Mouse (Mus musculus): Measurements from ENCODE around the gene Gm11627. TPM values are rescaled to one million over a fixed set of nuclear protein-coding genes. Genes with fewer than 3 reads are reported as not detected.
"Not testable (repeated sequence)": the region's sequence is repeated elsewhere in the genome, so short reads cannot be mapped to it uniquely, and the experiment has no call there.

Gene Gm11627
- polyA plus RNA-seq, 1 experiment: not detected

- no peak overlapping the region for H3K27ac ChIP-seq (ENCODE audit: control insufficient read depth, insufficient read depth, low read depth, low read length, poor library complexity)
- H3K4me1 ChIP-seq (ENCODE audit: control insufficient read depth, insufficient read depth, low read length): no peaks in the 10 kb centered on the region
- 68% methylated on average over 9 of the region's 9 CpGs for WGBS
- TF ChIP-seq CTCF (IDR thresholded peaks at IDR 0.05; ENCODE audit: control insufficient read depth, insufficient read depth, low read length) (no peak), POLR2A (IDR thresholded peaks at IDR 0.05; ENCODE audit: borderline replicate concordance, control insufficient read depth, low read depth, low read length) (no peak)
- no peak overlapping the region for H3K4me3 ChIP-seq (replicated peaks; ENCODE audit: control insufficient read depth, low read depth, low read length)
Observed at GRCm38 (mm10) chr11:102610675-102611316, 31.5 kb upstream of the Gm11627 start.

- TF ChIP-seq CTCF (IDR thresholded peaks at IDR 0.05; ENCODE audit: control insufficient read depth, insufficient read depth, low read length): no peak
- TF ChIP-seq POLR2A (IDR thresholded peaks at IDR 0.05; ENCODE audit: borderline replicate concordance, control insufficient read depth, low read depth, low read length): no peak
- WGBS: 73% methylated on average over 4 of the region's 4 CpGs
- no peak overlapping the region for H3K27ac ChIP-seq (ENCODE audit: control insufficient read depth, insufficient read depth, low read depth, low read length, poor library complexity)
- H3K4me1 ChIP-seq (ENCODE audit: control insufficient read depth, insufficient read depth, low read length): no peaks in the 10 kb centered on the region
- no peak overlapping the region for H3K4me3 ChIP-seq (replicated peaks; ENCODE audit: control insufficient read depth, low read depth, low read length)
Observed at GRCm38 (mm10) chr11:102610260-102610659, 31.0 kb upstream of the Gm11627 start.

GRCm38 (mm10) chr11:102609483-102609882 is 30.2 kb upstream of the Gm11627 start:
- Histone ChIP-seq H3K4me1 (ENCODE audit: control insufficient read depth, insufficient read depth, low read length) (no peaks in the 10 kb centered on the region), H3K4me3 (replicated peaks; ENCODE audit: control insufficient read depth, low read depth, low read length) (no peak overlapping the region), H3K27ac (ENCODE audit: control insufficient read depth, insufficient read depth, low read depth, low read length, poor library complexity) (no peak overlapping the region)
- TF ChIP-seq POLR2A (IDR thresholded peaks at IDR 0.05; ENCODE audit: borderline replicate concordance, control insufficient read depth, low read depth, low read length) (no peak), CTCF (IDR thresholded peaks at IDR 0.05; ENCODE audit: control insufficient read depth, insufficient read depth, low read length) (no peak)
- WGBS: 79% methylated on average over 8 of the region's 8 CpGs

GRCm38 (mm10) chr11:102608691-102609090 is 29.4 kb upstream of the Gm11627 start:
- Histone ChIP-seq H3K4me3 (replicated peaks; ENCODE audit: control insufficient read depth, low read depth, low read length) (no peak overlapping the region), H3K27ac (ENCODE audit: control insufficient read depth, insufficient read depth, low read depth, low read length, poor library complexity) (no peak overlapping the region), H3K4me1 (ENCODE audit: control insufficient read depth, insufficient read depth, low read length) (no peaks in the 10 kb centered on the region)
- TF ChIP-seq POLR2A (IDR thresholded peaks at IDR 0.05; ENCODE audit: borderline replicate concordance, control insufficient read depth, low read depth, low read length) (no peak), CTCF (IDR thresholded peaks at IDR 0.05; ENCODE audit: control insufficient read depth, insufficient read depth, low read length) (no peak)
- WGBS: 58% methylated on average over 4 of the region's 4 CpGs

- 72% methylated on average over 10 of the region's 10 CpGs for WGBS
- Histone ChIP-seq H3K4me1 (ENCODE audit: control insufficient read depth, insufficient read depth, low read length) (no peaks in the 10 kb centered on the region), H3K27ac (ENCODE audit: control insufficient read depth, insufficient read depth, low read depth, low read length, poor library complexity) (no peak overlapping the region), H3K4me3 (replicated peaks; ENCODE audit: control insufficient read depth, low read depth, low read length) (no peak overlapping the region)
- no peak for TF ChIP-seq POLR2A (IDR thresholded peaks at IDR 0.05; ENCODE audit: borderline replicate concordance, control insufficient read depth, low read depth, low read length)
- TF ChIP-seq CTCF (IDR thresholded peaks at IDR 0.05; ENCODE audit: control insufficient read depth, insufficient read depth, low read length): no peak
Observed at GRCm38 (mm10) chr11:102607686-102608548, 28.7 kb upstream of the Gm11627 start.

- H3K4me3 ChIP-seq (replicated peaks; ENCODE audit: control insufficient read depth, low read depth, low read length); H3K27ac ChIP-seq (ENCODE audit: control insufficient read depth, insufficient read depth, low read depth, low read length, poor library complexity); H3K4me1 ChIP-seq (ENCODE audit: control insufficient read depth, insufficient read depth, low read length): not testable (repeated sequence)
- 48% methylated on average over 12 of the region's 12 CpGs for WGBS
Observed at GRCm38 (mm10) chr11:102607201-102607600, 27.9 kb upstream of the Gm11627 start.

- TF ChIP-seq CTCF (IDR thresholded peaks at IDR 0.05; ENCODE audit: control insufficient read depth, insufficient read depth, low read length): no peak
- no peak for TF ChIP-seq POLR2A (IDR thresholded peaks at IDR 0.05; ENCODE audit: borderline replicate concordance, control insufficient read depth, low read depth, low read length)
- no peak overlapping the region for H3K4me3 ChIP-seq (replicated peaks; ENCODE audit: control insufficient read depth, low read depth, low read length)
- no peaks in the 10 kb centered on the region for H3K4me1 ChIP-seq (ENCODE audit: control insufficient read depth, insufficient read depth, low read length)
- 29% methylated on average over 12 of the region's 12 CpGs for WGBS
- H3K27ac ChIP-seq (ENCODE audit: control insufficient read depth, insufficient read depth, low read depth, low read length, poor library complexity): no peak overlapping the region
Observed at GRCm38 (mm10) chr11:102606751-102607171, 27.5 kb upstream of the Gm11627 start.

GRCm38 (mm10) chr11:102605553-102606416 is 26.5 kb upstream of the Gm11627 start:
- Histone ChIP-seq H3K4me3 (replicated peaks; ENCODE audit: control insufficient read depth, low read depth, low read length) (no peak overlapping the region), H3K4me1 (ENCODE audit: control insufficient read depth, insufficient read depth, low read length) (no peaks in the 10 kb centered on the region), H3K27ac (ENCODE audit: control insufficient read depth, insufficient read depth, low read depth, low read length, poor library complexity) (no peak overlapping the region)
- 8% methylated on average over 62 of the region's 62 CpGs for WGBS
- TF ChIP-seq CTCF (IDR thresholded peaks at IDR 0.05; ENCODE audit: control insufficient read depth, insufficient read depth, low read length) (no peak), POLR2A (IDR thresholded peaks at IDR 0.05; ENCODE audit: borderline replicate concordance, control insufficient read depth, low read depth, low read length) (no peak)
